Mouse (Mus musculus) spleen, postnatal 36 days (tissue): ENCODE results near the gene Lcat.

Experiments
- DNase-seq, 2 experiments: peaks; one replicate each; pipeline ENCODE4 v3.0.0; 2022; ENCODE audit warnings: low spot score in 2 of 2, mixed read lengths in 1 of 2

Gene Lcat

GRCm38 (mm10) chr8:105949350-105949749 is 6.2 kb upstream of the Lcat start:
- DNase-seq, result no peak

GRCm38 (mm10) chr8:105942542-105942941 is 640 bp downstream of the Lcat start:
- DNase-seq, result no peak

- DNase-seq, result no peak
These were observed 1.2 kb downstream of the Lcat start for GRCm38 (mm10) chr8:105942026-105942425.

DNA sequence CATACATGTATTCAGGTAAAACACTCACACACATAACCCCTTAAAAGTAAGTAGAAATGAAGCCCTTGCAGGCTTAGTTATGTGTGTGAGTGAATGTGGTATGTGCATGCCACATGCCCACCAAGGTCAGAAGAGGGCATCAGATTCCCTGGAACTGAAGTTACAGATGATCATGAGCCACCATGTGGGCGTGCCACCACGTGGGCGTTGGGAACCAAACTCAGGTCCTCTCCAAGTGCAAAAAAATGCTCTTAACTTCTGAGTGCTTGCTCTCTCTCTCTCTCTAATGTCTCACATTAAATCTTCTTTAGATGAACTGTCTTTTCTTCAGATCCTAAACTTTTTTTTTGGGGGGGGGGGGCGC is 4.9 kb downstream of the Lcat start, which contains the start of gene Psmb10:
Gene Psmb10, minus strand, starts transcription at position 139 of the 364 bp plus-strand sequence.
- peak in 1 of 2 experiments; percentile 47 for DNase-seq

DNA sequence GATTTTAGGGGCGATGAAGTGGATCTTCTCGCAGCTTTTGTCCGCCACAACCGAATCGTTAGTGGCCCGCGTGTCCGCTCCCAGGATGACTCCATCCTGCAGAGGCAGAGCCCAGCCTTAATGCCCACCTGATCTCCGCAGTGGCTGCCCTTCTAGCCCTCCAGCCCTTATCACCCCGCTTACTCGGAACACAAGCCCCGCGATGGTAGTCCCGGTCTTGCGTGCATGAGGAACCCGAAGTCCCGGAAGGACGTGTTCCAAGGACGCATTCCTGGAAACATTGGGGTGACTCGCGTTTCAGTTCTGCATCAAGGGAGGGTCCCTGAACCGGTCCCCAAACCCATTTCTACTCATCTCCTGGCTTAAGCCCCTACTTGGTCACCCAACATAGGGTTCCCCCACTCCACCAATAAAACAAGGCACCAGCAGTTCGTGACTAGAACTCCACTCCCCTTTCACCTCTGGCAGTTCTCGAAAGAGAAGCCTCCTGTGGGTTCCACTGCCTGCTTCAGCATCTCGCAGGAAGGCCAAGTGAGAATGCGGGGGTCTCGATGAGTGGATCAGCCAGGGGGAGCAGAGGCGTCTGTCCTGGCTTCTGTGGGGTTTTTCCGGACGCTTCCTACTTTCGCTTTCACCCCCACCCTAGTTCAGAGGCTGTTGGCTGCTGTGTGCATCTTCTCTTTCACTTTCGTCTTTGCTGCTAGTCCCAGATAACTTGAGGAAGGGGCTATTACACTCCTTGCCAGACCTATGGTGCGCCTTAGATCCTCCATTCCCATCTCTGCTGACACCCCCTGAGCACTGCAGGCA is 5.5 kb downstream of the Lcat start:
- peak; percentile 67 to 70 for DNase-seq

- DNase-seq, result peak; percentile 91
These were observed 6.2 kb downstream of the Lcat start for GRCm38 (mm10) chr8:105936866-105937475.

DNA sequence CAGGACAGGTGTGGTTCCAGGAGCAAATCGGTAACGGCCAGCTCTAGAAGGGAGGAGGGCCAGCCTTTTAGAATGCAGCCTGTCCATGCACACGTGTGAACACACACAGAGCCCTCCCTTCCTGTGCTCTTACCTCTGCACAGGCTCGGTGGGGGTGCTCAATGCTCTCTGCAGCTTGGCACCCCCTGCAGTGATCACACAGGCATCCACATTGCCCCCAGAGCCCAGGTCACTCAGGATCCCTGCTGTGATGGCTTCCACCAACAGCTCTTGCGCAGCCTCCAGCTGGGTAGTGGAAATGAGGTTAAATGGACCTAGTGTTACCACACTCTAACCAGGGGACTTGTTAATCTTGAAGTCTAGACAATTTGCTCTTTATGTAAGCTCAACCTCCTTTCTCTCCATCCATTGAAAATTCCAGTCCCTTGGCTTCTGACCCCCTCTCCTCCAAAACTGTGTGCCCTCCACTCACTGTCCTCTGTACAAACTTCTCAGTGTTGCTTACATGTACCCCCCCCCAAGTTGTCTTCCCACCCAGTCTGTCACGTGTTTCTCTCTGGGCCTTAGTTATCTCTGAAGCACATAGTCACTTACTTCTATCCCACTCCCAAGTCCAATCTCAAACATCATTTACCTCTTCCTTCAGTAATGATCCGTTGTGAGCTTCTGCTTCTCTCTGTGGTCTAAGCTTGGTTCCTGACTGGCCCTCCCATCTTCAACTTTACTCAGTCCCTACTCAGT is 7.1 kb downstream of the Lcat start:
- DNase-seq, result no peak

DNA sequence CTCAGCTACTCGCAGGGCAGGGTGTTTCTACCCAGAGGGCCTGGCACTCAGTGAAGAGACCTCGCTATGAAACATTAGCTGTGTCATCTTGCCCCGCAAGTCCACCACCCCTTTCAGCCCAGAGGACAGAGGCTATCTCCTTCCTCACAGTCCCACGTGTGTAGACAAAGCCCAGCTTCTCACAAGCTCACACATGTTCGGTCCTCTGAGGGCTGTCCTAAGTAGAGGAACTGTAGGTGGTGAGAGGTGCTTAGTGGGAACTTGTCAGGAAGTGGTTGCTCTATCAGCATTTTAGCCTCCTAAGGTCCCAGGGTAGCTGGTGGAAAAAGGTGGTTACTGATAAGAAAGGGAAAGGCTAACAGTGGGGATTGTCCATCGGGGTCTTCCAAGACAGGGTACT is 8.1 kb downstream of the Lcat start:
- no peak for DNase-seq

DNA sequence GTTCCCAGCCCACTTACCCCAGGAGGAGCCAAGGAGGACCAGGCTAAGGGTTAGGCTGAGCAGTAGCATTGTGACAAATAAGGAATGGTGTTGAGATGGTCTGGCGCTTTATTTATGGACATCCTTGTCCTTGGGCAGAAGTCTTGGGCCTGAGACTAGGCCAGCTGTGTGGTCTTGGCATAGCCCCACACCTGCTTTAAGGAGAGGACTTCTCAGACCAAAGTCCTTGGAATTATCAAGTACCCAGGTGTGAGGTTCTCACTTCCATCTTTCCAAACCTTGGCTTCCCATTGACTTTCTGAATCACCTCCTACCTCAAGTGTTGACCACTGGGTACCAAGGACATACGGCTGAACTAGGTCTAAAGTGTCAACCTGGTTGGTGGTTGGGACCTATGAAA is 9.4 kb downstream of the Lcat start, which contains the start of gene Ctrl:
Gene Ctrl, minus strand, starts transcription at position 101 of the 400 bp plus-strand sequence.
- no peak for DNase-seq

DNA sequence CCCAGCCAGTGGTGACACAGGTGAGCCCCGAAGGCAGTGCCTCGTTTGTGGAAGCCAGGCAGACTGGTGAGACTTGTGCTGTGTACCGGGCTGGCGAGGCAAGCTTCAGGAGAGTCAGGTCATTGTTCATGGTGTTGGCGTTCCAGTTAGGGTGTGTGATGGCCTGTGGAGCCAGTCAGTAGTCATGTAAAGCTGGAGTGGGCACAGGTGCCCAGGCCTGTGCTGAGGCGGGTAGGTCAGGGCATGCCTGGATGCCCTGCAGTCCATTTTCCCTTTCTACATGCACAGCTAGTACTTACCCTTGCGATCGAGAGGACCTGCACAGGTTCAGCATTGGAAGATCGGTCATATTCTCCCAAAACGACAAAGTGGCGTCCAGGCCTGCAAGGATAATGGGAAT is 10.7 kb downstream of the Lcat start:
- no peak for DNase-seq

GRCm38 (mm10) chr8:105931271-105931670 is 11.9 kb downstream of the Lcat start:
- DNase-seq, result no peak

- DNase-seq, result peak; percentile 73 to 78
These were observed 12.6 kb downstream of the Lcat start for GRCm38 (mm10) chr8:105930602-105931001.

GRCm38 (mm10) chr8:105925123-105925522 is 18.1 kb downstream of the Lcat start:
- DNase-seq, result no peak

DNA sequence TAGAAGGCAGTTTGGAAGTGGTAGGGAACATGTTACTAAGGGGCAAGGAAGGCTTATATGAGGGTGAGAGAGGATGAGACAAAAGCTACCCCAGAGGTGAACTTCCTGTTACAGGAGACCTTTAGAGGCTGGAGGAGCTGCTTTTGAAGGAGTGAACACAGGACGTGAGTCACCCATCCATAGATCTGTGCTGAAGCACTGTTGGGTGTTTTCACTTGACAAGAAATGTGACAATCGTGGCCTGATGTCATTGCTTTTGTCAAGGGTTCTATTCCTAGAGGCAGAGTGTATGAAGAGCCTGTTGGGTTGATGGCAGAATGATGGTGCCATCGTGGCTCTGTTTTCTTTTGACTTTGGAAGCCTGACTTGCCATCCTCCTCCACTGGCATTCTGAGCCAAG is 23.8 kb downstream of the Lcat start:
- no peak for DNase-seq

GRCm38 (mm10) chr8:105900941-105901616 is 42.1 kb downstream of the Lcat start:
- peak in 1 of 2 experiments; percentile 25 for DNase-seq

- peak; percentile 89 to 90 for DNase-seq
These were observed 42.8 kb downstream of the Lcat start, which contains the start of gene Pskh1 for GRCm38 (mm10) chr8:105900180-105900940. Gene Pskh1, plus strand, starts transcription at chr8:105900441.

DNA sequence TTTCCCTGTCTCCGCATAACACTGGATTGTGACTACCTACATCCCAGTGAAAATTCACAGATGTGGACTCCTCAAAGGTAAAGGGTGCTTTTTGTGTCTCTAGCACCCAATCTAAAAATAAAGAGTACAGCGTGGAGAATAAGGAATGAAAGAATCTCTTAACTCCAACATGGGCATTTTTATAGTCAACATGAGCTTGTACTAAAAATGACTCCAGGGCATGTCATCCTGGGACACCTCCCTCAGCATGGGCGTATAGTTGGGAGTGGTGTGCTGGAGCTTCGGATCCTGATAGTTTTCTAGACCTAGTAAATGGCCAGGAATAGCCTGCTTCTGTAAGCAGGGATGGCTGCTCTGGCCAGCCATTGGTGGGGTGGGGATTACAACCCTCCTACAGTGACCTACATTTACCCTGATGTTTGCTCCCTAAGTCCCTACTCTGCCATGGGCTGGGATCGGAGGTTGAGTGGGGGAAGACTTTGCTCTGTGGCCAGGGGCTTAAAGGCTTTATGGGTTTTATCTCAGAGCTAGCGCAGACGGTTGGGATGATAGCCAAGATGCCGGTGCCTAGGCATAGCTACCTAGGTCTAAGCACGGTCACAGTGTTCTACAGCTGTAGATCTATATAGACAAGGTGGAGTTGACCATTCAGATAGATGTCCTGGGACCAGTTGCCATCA is 45.2 kb downstream of the Lcat start:
- DNase-seq, result no peak

DNA sequence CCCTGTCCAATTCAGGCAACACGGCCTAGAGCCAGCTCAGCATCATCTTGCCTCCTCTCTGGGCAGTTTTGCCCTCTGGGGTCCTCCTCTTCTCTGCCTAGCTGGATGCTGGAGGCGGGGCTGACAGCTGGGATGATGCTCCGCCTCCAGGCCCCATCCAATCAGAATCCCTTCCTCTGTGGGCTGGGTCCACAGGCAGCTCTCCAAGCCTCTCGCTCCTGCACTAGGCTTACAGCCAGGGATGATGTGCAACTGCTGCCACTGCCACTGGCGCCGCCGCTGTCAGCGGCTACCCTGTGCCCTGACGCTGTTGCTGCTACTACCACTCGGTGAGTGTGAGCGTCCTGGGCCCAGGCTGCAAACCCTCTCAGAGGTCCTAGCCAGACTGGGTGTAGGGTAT is 49.8 kb downstream of the Lcat start, which contains the start of gene Nrn1l:
Gene Nrn1l, plus strand, starts transcription at position 229 of the 400 bp plus-strand sequence.
- no peak for DNase-seq

- no peak for DNase-seq
These were observed 50.8 kb downstream of the Lcat start for GRCm38 (mm10) chr8:105892432-105892831.

- no peak for DNase-seq
These were observed 52.3 kb downstream of the Lcat start for GRCm38 (mm10) chr8:105890870-105891269.
